Mouse (Mus musculus): Measurements from ENCODE around the gene Rnf224. TPM values are rescaled to one million over a fixed set of nuclear protein-coding genes. Genes with fewer than 3 reads are reported as not detected.

Gene Rnf224
- polyA plus RNA-seq, 2 experiments: 0.05 TPM; not detected in 1

GRCm38 (mm10) chr2:25231038-25231437, 5.5 kb downstream of the Rnf224 start:
- DNase-seq (ENCODE audit: low spot score) (no peak), ATAC-seq (ENCODE audit: low FRiP score, low read depth) (no peak)
- Histone ChIP-seq H3K9me3 (ENCODE audit: control insufficient read depth, low read length) (no peaks in the 10 kb centered on the region), H3K4me1 (ENCODE audit: control insufficient read depth, insufficient read depth, low read length) (peaks cover 3% of the 10 kb centered on the region; the same call in 1 of the 2 replicates), H3K27ac (replicated peaks; ENCODE audit: low read depth, low read length) (no peak overlapping the region), H3K4me3 (replicated peaks; ENCODE audit: low read length) (no peak overlapping the region), H3K4me2 (replicated peaks; ENCODE audit: low read depth, low read length, severe bottlenecking) (no peak overlapping the region), H3K9ac (ENCODE audit: low read depth, low read length, severe bottlenecking) (no peak overlapping the region), H3K27me3 (ENCODE audit: control insufficient read depth, insufficient read depth, low read length) (no peaks in the 10 kb centered on the region), H3K36me3 (ENCODE audit: control insufficient read depth, insufficient read depth, low read length) (no peaks in the 10 kb centered on the region)
- 46% methylated on average over 12 of the region's 12 CpGs for WGBS
- TF ChIP-seq POLR2A (IDR thresholded peaks at IDR 0.05; ENCODE audit: borderline replicate concordance, extremely low read depth, insufficient read depth, insufficient read length): no peak

- peaks cover 3% of the 10 kb centered on the region; the same call in 1 of the 2 replicates for H3K4me1 ChIP-seq (ENCODE audit: control insufficient read depth, insufficient read depth, low read length)
- no peaks in the 10 kb centered on the region for H3K9me3 ChIP-seq (ENCODE audit: control insufficient read depth, low read length)
- no peak overlapping the region for H3K4me3 ChIP-seq (replicated peaks; ENCODE audit: low read length)
- WGBS: 80% methylated on average over 7 of the region's 7 CpGs
- TF ChIP-seq POLR2A (IDR thresholded peaks at IDR 0.05; ENCODE audit: borderline replicate concordance, extremely low read depth, insufficient read depth, insufficient read length): no peak
- DNase-seq (ENCODE audit: low spot score): no peak
- H3K27ac ChIP-seq (replicated peaks; ENCODE audit: low read depth, low read length): no peak overlapping the region
- H3K27me3 ChIP-seq (ENCODE audit: control insufficient read depth, insufficient read depth, low read length): no peaks in the 10 kb centered on the region
- H3K36me3 ChIP-seq (ENCODE audit: control insufficient read depth, insufficient read depth, low read length): no peaks in the 10 kb centered on the region
- no peak overlapping the region for H3K4me2 ChIP-seq (replicated peaks; ENCODE audit: low read depth, low read length, severe bottlenecking)
- H3K9ac ChIP-seq (ENCODE audit: low read depth, low read length, severe bottlenecking): no peak overlapping the region
- no peak for ATAC-seq (ENCODE audit: low FRiP score, low read depth)
Measured at GRCm38 (mm10) chr2:25230581-25230980, 6.0 kb downstream of the Rnf224 start.

- Histone ChIP-seq H3K4me2 (replicated peaks; ENCODE audit: low read depth, low read length, severe bottlenecking) (no peak overlapping the region), H3K4me3 (replicated peaks; ENCODE audit: low read length) (no peak overlapping the region), H3K36me3 (ENCODE audit: control insufficient read depth, insufficient read depth, low read length) (no peaks in the 10 kb centered on the region), H3K4me1 (ENCODE audit: control insufficient read depth, insufficient read depth, low read length) (peaks cover 5% of the 10 kb centered on the region; the same call in 1 of the 2 replicates), H3K27ac (replicated peaks; ENCODE audit: low read depth, low read length) (no peak overlapping the region), H3K9me3 (ENCODE audit: control insufficient read depth, low read length) (no peaks in the 10 kb centered on the region), H3K27me3 (ENCODE audit: control insufficient read depth, insufficient read depth, low read length) (no peaks in the 10 kb centered on the region), H3K9ac (ENCODE audit: low read depth, low read length, severe bottlenecking) (no peak overlapping the region)
- 76% methylated on average over 5 of the region's 5 CpGs for WGBS
- DNase-seq (ENCODE audit: low spot score): no peak
- TF ChIP-seq POLR2A (IDR thresholded peaks at IDR 0.05; ENCODE audit: borderline replicate concordance, extremely low read depth, insufficient read depth, insufficient read length): no peak
- no peak for ATAC-seq (ENCODE audit: low FRiP score, low read depth)
Measured at GRCm38 (mm10) chr2:25229582-25229981, 7.0 kb downstream of the Rnf224 start.

- Histone ChIP-seq H3K27me3 (ENCODE audit: control insufficient read depth, insufficient read depth, low read length) (no peaks in the 10 kb centered on the region), H3K4me3 (replicated peaks; ENCODE audit: low read length) (no peak overlapping the region), H3K4me2 (replicated peaks; ENCODE audit: low read depth, low read length, severe bottlenecking) (peak overlapping the region; percentile 24; the same call in 1 of the 2 replicates), H3K36me3 (ENCODE audit: control insufficient read depth, insufficient read depth, low read length) (no peaks in the 10 kb centered on the region), H3K9me3 (ENCODE audit: control insufficient read depth, low read length) (no peaks in the 10 kb centered on the region), H3K27ac (replicated peaks; ENCODE audit: low read depth, low read length) (no peak overlapping the region), H3K9ac (ENCODE audit: low read depth, low read length, severe bottlenecking) (no peak overlapping the region), H3K4me1 (ENCODE audit: control insufficient read depth, insufficient read depth, low read length) (peaks cover 5% of the 10 kb centered on the region; the same call in 1 of the 2 replicates)
- 72% methylated on average over 6 of the region's 6 CpGs for WGBS
- no peak for TF ChIP-seq POLR2A (IDR thresholded peaks at IDR 0.05; ENCODE audit: borderline replicate concordance, extremely low read depth, insufficient read depth, insufficient read length)
- DNase-seq (ENCODE audit: low spot score) (no peak), ATAC-seq (ENCODE audit: low FRiP score, low read depth) (no peak)
Measured at GRCm38 (mm10) chr2:25228995-25229530, 7.5 kb downstream of the Rnf224 start.

GRCm38 (mm10) chr2:25228431-25228889, 8.1 kb downstream of the Rnf224 start:
- no peak for TF ChIP-seq POLR2A (IDR thresholded peaks at IDR 0.05; ENCODE audit: borderline replicate concordance, extremely low read depth, insufficient read depth, insufficient read length)
- WGBS: 3% methylated on average over 7 of the region's 7 CpGs
- Histone ChIP-seq H3K9ac (ENCODE audit: low read depth, low read length, severe bottlenecking) (no peak overlapping the region), H3K36me3 (ENCODE audit: control insufficient read depth, insufficient read depth, low read length) (no peaks in the 10 kb centered on the region), H3K4me2 (replicated peaks; ENCODE audit: low read depth, low read length, severe bottlenecking) (peak overlapping the region; percentile 24; the same call in 1 of the 2 replicates), H3K27ac (replicated peaks; ENCODE audit: low read depth, low read length) (peak overlapping the region; percentile 34; the same call in 1 of the 2 replicates), H3K9me3 (ENCODE audit: control insufficient read depth, low read length) (no peaks in the 10 kb centered on the region), H3K4me1 (ENCODE audit: control insufficient read depth, insufficient read depth, low read length) (peaks cover 9% of the 10 kb centered on the region), H3K4me3 (replicated peaks; ENCODE audit: low read length) (no peak overlapping the region), H3K27me3 (ENCODE audit: control insufficient read depth, insufficient read depth, low read length) (no peaks in the 10 kb centered on the region)
- peak; percentile 84 for DNase-seq (ENCODE audit: low spot score)
- ATAC-seq (ENCODE audit: low FRiP score, low read depth): no peak
